Mouse (Mus musculus) forebrain, embryonic 10.5 days (tissue): ENCODE measurements around the gene Rpap3. TPM values are rescaled to one million over a fixed set of nuclear protein-coding genes. Genes with fewer than 3 reads are reported as not detected.

Source experiments
- DNase-seq: peaks from one replicate; pipeline ENCODE4 v3.0.0-alpha.2; 2017; ENCODE audit warnings: low spot score; ENCODE audit errors: extremely low spot score
- H3K27ac ChIP-seq: fragments of 300-500 bp; sonication (generic); 2 replicates; pipeline ENCODE4 v1.5.1; 2016; ENCODE audit warnings: mild to moderate bottlenecking
- H3K27me3 ChIP-seq: fragments of 300-500 bp; sonication (generic); 2 replicates; pipeline ENCODE4 v1.6.1; 2016; ENCODE audit warnings: mild to moderate bottlenecking; ENCODE audit not compliant: poor library complexity, severe bottlenecking
- H3K36me3 ChIP-seq: fragments of 300-500 bp; sonication (generic); replicated peaks from 2 replicates; pipeline ENCODE4 v1.6.1; 2016; ENCODE audit warnings: mild to moderate bottlenecking, moderate library complexity
- H3K4me1 ChIP-seq: fragments of 300-500 bp; sonication (generic); 2 replicates; pipeline ENCODE4 v1.6.1; 2016
- H3K4me3 ChIP-seq: fragments of 300-500 bp; sonication (generic); 2 replicates; pipeline ENCODE4 v1.5.1; 2016; ENCODE audit warnings: mild to moderate bottlenecking, moderate library complexity
- H3K9me3 ChIP-seq: fragments of 300-500 bp; sonication (generic); 2 replicates; pipeline ENCODE4 v1.6.1; 2016; ENCODE audit warnings: mild to moderate bottlenecking, moderate library complexity
- WGBS: fragments of 180-500 bp; shearing (Covaris S2); methylation state at CpG from one replicate; pipeline ENCODE4 v1.1.7; 2016; 5-methylcytosine and 5-hydroxymethylcytosine counted together
- polyA plus RNA-seq: library from polyadenylated mRNA; unstranded; fragments of >200 nt; fragmentation: Nextera tagmentation; extraction: Ambion mirVana; gene quantifications from 2 replicates; pipeline ENCODE4 v1.2.1, GENCODE M21; 2016

Rpap3 gene
- polyA plus RNA-seq, 1 experiment from 2014 or later: 41.9 TPM

GRCm38 (mm10) chr15:97717861-97718534 is 12.4 kb upstream of the Rpap3 start:
- Histone ChIP-seq H3K27me3 (no peaks in the 10 kb centered on the region), H3K4me1 (peaks cover 17% of the 10 kb centered on the region; the same call in 1 of the 2 replicates), H3K9me3 (no peaks in the 10 kb centered on the region), H3K27ac (no peak overlapping the region), H3K36me3 (no peaks in the 10 kb centered on the region), H3K4me3 (no peak overlapping the region)
- peak; percentile 53 for DNase-seq
- 36% methylated on average over 12 of the region's 12 CpGs for WGBS

- no peaks in the 10 kb centered on the region for H3K9me3 ChIP-seq
- no peak overlapping the region for H3K4me3 ChIP-seq
- H3K27ac ChIP-seq: no peak overlapping the region
- peaks cover 13% of the 10 kb centered on the region; the same call in 1 of the 2 replicates for H3K4me1 ChIP-seq
- no peak for DNase-seq
- H3K36me3 ChIP-seq: no peaks in the 10 kb centered on the region
- WGBS: 94% methylated on average over 11 of the region's 11 CpGs
- H3K27me3 ChIP-seq: no peaks in the 10 kb centered on the region; the same call in 1 of the 2 replicates
Measured at GRCm38 (mm10) chr15:97716782-97717181, 11.2 kb upstream of the Rpap3 start.

GRCm38 (mm10) chr15:97715734-97716133 is 10.1 kb upstream of the Rpap3 start:
- Histone ChIP-seq H3K27ac (no peak overlapping the region), H3K9me3 (no peaks in the 10 kb centered on the region), H3K4me1 (peaks cover 13% of the 10 kb centered on the region; the same call in 1 of the 2 replicates), H3K36me3 (no peaks in the 10 kb centered on the region), H3K4me3 (no peak overlapping the region), H3K27me3 (no peaks in the 10 kb centered on the region; the same call in 1 of the 2 replicates)
- no peak for DNase-seq
- 98% methylated on average over 1 of the region's 1 CpGs for WGBS

- peaks cover 10% of the 10 kb centered on the region; the same call in 1 of the 2 replicates for H3K4me1 ChIP-seq
- H3K9me3 ChIP-seq: no peaks in the 10 kb centered on the region
- no peaks in the 10 kb centered on the region for H3K36me3 ChIP-seq
- no peaks in the 10 kb centered on the region; the same call in 1 of the 2 replicates for H3K27me3 ChIP-seq
- no peak overlapping the region for H3K27ac ChIP-seq
- 93% methylated on average over 8 of the region's 8 CpGs for WGBS
- no peak overlapping the region for H3K4me3 ChIP-seq
- no peak for DNase-seq
Measured at GRCm38 (mm10) chr15:97715083-97715482, 9.5 kb upstream of the Rpap3 start.

- 77% methylated on average over 6 of the region's 6 CpGs for WGBS
- DNase-seq: no peak
- H3K27ac ChIP-seq: no peak overlapping the region
- no peaks in the 10 kb centered on the region for H3K36me3 ChIP-seq
- H3K9me3 ChIP-seq: no peaks in the 10 kb centered on the region
- no peak overlapping the region for H3K4me3 ChIP-seq
- peaks cover 6% of the 10 kb centered on the region; the same call in 1 of the 2 replicates for H3K4me1 ChIP-seq
- H3K27me3 ChIP-seq: no peaks in the 10 kb centered on the region; the same call in 1 of the 2 replicates
Measured at GRCm38 (mm10) chr15:97712546-97712945, 6.9 kb upstream of the Rpap3 start.

- 81% methylated on average over 6 of the region's 6 CpGs for WGBS
- H3K4me1 ChIP-seq: peaks cover 12% of the 10 kb centered on the region; the same call in 1 of the 2 replicates
- no peak for DNase-seq
Measured at GRCm38 (mm10) chr15:97710906-97711305, 5.3 kb upstream of the Rpap3 start.

GRCm38 (mm10) chr15:97696616-97697015 is 9.0 kb downstream of the Rpap3 start:
- no peaks in the 10 kb centered on the region for H3K9me3 ChIP-seq
- no peaks in the 10 kb centered on the region for H3K4me1 ChIP-seq
- H3K27me3 ChIP-seq: no peaks in the 10 kb centered on the region
- 92% methylated on average over 10 of the region's 10 CpGs for WGBS
- H3K27ac ChIP-seq: no peak overlapping the region
- no peak overlapping the region for H3K4me3 ChIP-seq
- peaks cover 99% of the 10 kb centered on the region for H3K36me3 ChIP-seq
- DNase-seq: no peak

More at GRCm38 (mm10) chr15:97710906-97711305, 5.3 kb upstream of the Rpap3 start:
- no peaks in the 10 kb centered on the region; the same call in 1 of the 2 replicates for H3K27me3 ChIP-seq
- H3K4me3 ChIP-seq: no peak overlapping the region
- no peaks in the 10 kb centered on the region for H3K36me3 ChIP-seq
- H3K27ac ChIP-seq: no peak overlapping the region
- H3K9me3 ChIP-seq: no peaks in the 10 kb centered on the region

- 91% methylated on average over 5 of the region's 5 CpGs for WGBS
- Histone ChIP-seq H3K36me3 (peaks cover 97% of the 10 kb centered on the region), H3K27me3 (no peaks in the 10 kb centered on the region), H3K4me1 (no peaks in the 10 kb centered on the region), H3K4me3 (no peak overlapping the region), H3K27ac (no peak overlapping the region), H3K9me3 (no peaks in the 10 kb centered on the region)
- no peak for DNase-seq
Measured at GRCm38 (mm10) chr15:97693411-97693810, 12.2 kb downstream of the Rpap3 start.

GRCm38 (mm10) chr15:97684118-97684517 is 21.5 kb downstream of the Rpap3 start:
- Histone ChIP-seq H3K27me3 (no peaks in the 10 kb centered on the region), H3K36me3 (peaks cover 100% of the 10 kb centered on the region), H3K4me3 (no peak overlapping the region)

GRCm38 (mm10) chr15:97682053-97682452 is 23.6 kb downstream of the Rpap3 start:
- Histone ChIP-seq H3K27ac (no peak overlapping the region), H3K4me1 (no peaks in the 10 kb centered on the region), H3K9me3 (no peaks in the 10 kb centered on the region), H3K36me3 (peaks cover 100% of the 10 kb centered on the region), H3K27me3 (no peaks in the 10 kb centered on the region), H3K4me3 (no peak overlapping the region)
- 94% methylated on average over 8 of the region's 8 CpGs for WGBS
- no peak for DNase-seq

More at GRCm38 (mm10) chr15:97684118-97684517, 21.5 kb downstream of the Rpap3 start:
- 97% methylated on average over 9 of the region's 9 CpGs for WGBS
- Histone ChIP-seq H3K9me3 (no peaks in the 10 kb centered on the region), H3K4me1 (no peaks in the 10 kb centered on the region), H3K27ac (no peak overlapping the region)
- no peak for DNase-seq

- WGBS: 86% methylated on average over 18 of the region's 18 CpGs
- Histone ChIP-seq H3K36me3 (peaks cover 99% of the 10 kb centered on the region), H3K27ac (no peak overlapping the region), H3K27me3 (no peaks in the 10 kb centered on the region), H3K4me1 (no peaks in the 10 kb centered on the region), H3K4me3 (no peak overlapping the region), H3K9me3 (no peaks in the 10 kb centered on the region)
- no peak for DNase-seq
Measured at GRCm38 (mm10) chr15:97679991-97680681, 25.5 kb downstream of the Rpap3 start.

GRCm38 (mm10) chr15:97677341-97677740 is 28.3 kb downstream of the Rpap3 start:
- H3K27me3 ChIP-seq: no peaks in the 10 kb centered on the region
- peaks cover 4% of the 10 kb centered on the region for H3K4me1 ChIP-seq
- 93% methylated on average over 3 of the region's 3 CpGs for WGBS
- H3K36me3 ChIP-seq: peaks cover 96% of the 10 kb centered on the region
- no peak overlapping the region for H3K27ac ChIP-seq
- no peaks in the 10 kb centered on the region for H3K9me3 ChIP-seq
- no peak for DNase-seq
- H3K4me3 ChIP-seq: no peak overlapping the region

GRCm38 (mm10) chr15:97675927-97676326 is 29.7 kb downstream of the Rpap3 start:
- DNase-seq: no peak
- WGBS: 95% methylated on average over 13 of the region's 13 CpGs
- Histone ChIP-seq H3K9me3 (no peaks in the 10 kb centered on the region), H3K27me3 (no peaks in the 10 kb centered on the region), H3K4me3 (no peak overlapping the region), H3K27ac (no peak overlapping the region), H3K36me3 (peaks cover 96% of the 10 kb centered on the region), H3K4me1 (peaks cover 9% of the 10 kb centered on the region)
